Mouse (Mus musculus) olfactory bulb, adult 2 months (tissue): ENCODE data around the gene Pgr.

Source experiments
- CTCF ChIP-seq: fragments of 200-500 bp; IDR thresholded peaks from 2 replicates; pipeline ENCODE4 v1.5.1; 2012; ENCODE audit warnings: low read depth, mild to moderate bottlenecking, low read length, moderate library complexity; ENCODE audit not compliant: insufficient read depth
- POLR2A ChIP-seq: fragments of 200-500 bp; IDR thresholded peaks from 2 replicates; pipeline ENCODE4 v1.6.1; 2012; ENCODE audit warnings: mild to moderate bottlenecking, low read depth, low read length, moderate library complexity; ENCODE audit not compliant: insufficient read depth

- no peak for TF ChIP-seq CTCF
- no peak for TF ChIP-seq POLR2A
Measured at GRCm38 (mm10) chr9:8927561-8927960, 27.9 kb downstream of the Pgr start.
